Mouse (Mus musculus): ENCODE results near the gene Ube2v1.
"Not testable (repeated sequence)": the region's sequence is repeated elsewhere in the genome, so short reads cannot be mapped to it uniquely, and the experiment has no call there.

GRCm38 (mm10) chr2:167613335-167613734, 18.6 kb downstream of the Ube2v1 start:
- TF ChIP-seq CTCF (conservative IDR thresholded peaks at IDR 0.05; ENCODE audit: low read length), result peak; percentile 46
- TF ChIP-seq NANOG (IDR thresholded peaks at IDR 0.05; ENCODE audit: borderline replicate concordance, low read length), result not testable (repeated sequence)

Measured in E14TG2a.4 (cell line).